Mouse (Mus musculus) CH12.LX (cell line): Measurements from ENCODE around the gene Tfap2a.

Source experiments
- CTCF ChIP-seq, 2 experiments: IDR thresholded peaks in 1 of 2; conservative IDR thresholded peaks in 1 of 2; 2 replicates each; pipeline ENCODE4 v1.5.1; 2011 to 2012; ENCODE audit warnings: low read depth in 2 of 2, low read length in 2 of 2, improper control_type of control experiment in 1 of 2, inconsistent platforms in 1 of 2, mild to moderate bottlenecking in 1 of 2, moderate library complexity in 1 of 2
- JUND ChIP-seq: conservative IDR thresholded peaks from 2 replicates; pipeline ENCODE4 v1.6.1; 2011; ENCODE audit warnings: low read depth, low read length, improper control_type of control experiment
- MAX ChIP-seq: IDR thresholded peaks from 2 replicates; pipeline ENCODE4 v1.6.1; 2011; ENCODE audit warnings: low read length, improper control_type of control experiment
- RCOR1 ChIP-seq: conservative IDR thresholded peaks from 2 replicates; pipeline ENCODE4 v1.6.1; 2012; ENCODE audit warnings: low read depth, mild to moderate bottlenecking, inconsistent platforms, low read length, improper control_type of control experiment
- USF1 ChIP-seq: IDR thresholded peaks from 2 replicates; pipeline ENCODE4 v1.6.1; 2014; ENCODE audit warnings: low read depth, mild to moderate bottlenecking, inconsistent platforms, low read length, improper control_type of control experiment

- no peak for TF ChIP-seq MAX
- TF ChIP-seq JUND, result no peak
- no peak for TF ChIP-seq RCOR1
- no peak for TF ChIP-seq CTCF (conservative IDR thresholded peaks at IDR 0.05 in 1 of 2, IDR thresholded peaks at IDR 0.05 in 1 of 2; ENCODE audit: low read depth in 2 of 2, low read length in 2 of 2)
- TF ChIP-seq USF1, result no peak
Observed at GRCm38 (mm10) chr13:40716771-40717716, 21.1 kb downstream of the Tfap2a start.
